Mouse (Mus musculus) liver, embryonic 15.5 days (tissue): ENCODE measurements around the gene Fpr1. TPM values are rescaled to one million over a fixed set of nuclear protein-coding genes. Genes with fewer than 3 reads are reported as not detected.
"Not testable (repeated sequence)": the region's sequence is repeated elsewhere in the genome, so short reads cannot be mapped to it uniquely, and the experiment has no call there.

ENCODE experiments used
- ATAC-seq: fragments of 200-750 bp; cut with Nextera tagmentation; 2 replicates; pipeline ENCODE4 v1.8.0; 2017; ENCODE audit warnings: moderate number of reproducible peaks, mild to moderate bottlenecking, moderate library complexity; ENCODE audit not compliant: insufficient read depth
- H3K27ac ChIP-seq: fragments of 300-500 bp; sonication (generic); replicated peaks from 2 replicates; pipeline ENCODE4 v1.5.1; 2015; ENCODE audit warnings: mild to moderate bottlenecking, inconsistent platforms
- H3K27me3 ChIP-seq: fragments of 300-500 bp; sonication (generic); 2 replicates; pipeline ENCODE4 v1.6.1; 2015; ENCODE audit warnings: mild to moderate bottlenecking, inconsistent platforms
- H3K36me3 ChIP-seq: fragments of 300-500 bp; sonication (generic); replicated peaks from 2 replicates; pipeline ENCODE4 v1.6.1; 2015; ENCODE audit warnings: moderate library complexity, mild to moderate bottlenecking, inconsistent platforms
- H3K4me1 ChIP-seq: fragments of 300-500 bp; sonication (generic); replicated peaks from 2 replicates; pipeline ENCODE4 v1.6.1; 2015; ENCODE audit warnings: inconsistent platforms
- H3K4me2 ChIP-seq: fragments of 300-500 bp; sonication (generic); 2 replicates; pipeline ENCODE4 v1.6.1; 2015; ENCODE audit warnings: moderate library complexity, mild to moderate bottlenecking, inconsistent platforms
- H3K4me3 ChIP-seq: fragments of 300-500 bp; sonication (generic); replicated peaks from 2 replicates; pipeline ENCODE4 v1.5.1; 2015; ENCODE audit warnings: mild to moderate bottlenecking, inconsistent platforms
- H3K9ac ChIP-seq: fragments of 300-500 bp; sonication (generic); 2 replicates; pipeline ENCODE4 v1.6.1; 2015; ENCODE audit warnings: moderate library complexity, mild to moderate bottlenecking, inconsistent platforms
- H3K9me3 ChIP-seq: fragments of 300-500 bp; sonication (generic); replicated peaks from 2 replicates; pipeline ENCODE4 v1.6.1; 2016; ENCODE audit warnings: inconsistent platforms
- WGBS: fragments of 180-500 bp; shearing (Covaris S2); methylation state at CpG from one replicate; pipeline ENCODE4 v1.1.7; 2015; ENCODE audit warnings: mixed read lengths; ENCODE audit not compliant: insufficient replicate concordance; 5-methylcytosine and 5-hydroxymethylcytosine counted together
- polyA plus RNA-seq: library from polyadenylated mRNA; unstranded; fragments of >200 nt; fragmentation: Nextera tagmentation; extraction: Ambion mirVana; gene quantifications from 2 replicates; pipeline ENCODE4 v1.2.1, GENCODE M21; 2015

Fpr1 gene
- polyA plus RNA-seq, 1 experiment from 2014 or later = 6.3 TPM

- WGBS = 21% methylated on average over 55 of the region's 55 CpGs
- no peak for ATAC-seq
- Histone ChIP-seq H3K27ac (no peak overlapping the region), H3K9me3 (no peaks in the 10 kb centered on the region), H3K36me3 (no peaks in the 10 kb centered on the region), H3K9ac (no peak overlapping the region), H3K4me3 (no peak overlapping the region), H3K27me3 (peaks cover 22% of the 10 kb centered on the region), H3K4me1 (peaks cover 8% of the 10 kb centered on the region; the same call in 1 of the 2 replicates), H3K4me2 (no peak overlapping the region; the same call in 1 of the 2 replicates)
Observed at GRCm38 (mm10) chr17:17849906-17850712, 33.6 kb downstream of the Fpr1 start.

- Histone ChIP-seq H3K27ac (no peak overlapping the region), H3K9ac (no peak overlapping the region), H3K4me3 (no peak overlapping the region), H3K36me3 (no peaks in the 10 kb centered on the region), H3K27me3 (peaks cover 22% of the 10 kb centered on the region), H3K9me3 (no peaks in the 10 kb centered on the region), H3K4me2 (no peak overlapping the region), H3K4me1 (peaks cover 8% of the 10 kb centered on the region; the same call in 1 of the 2 replicates)
- WGBS = 15% methylated on average over 2 of the region's 2 CpGs
- peak; percentile 52; the same call in 1 of the 2 replicates for ATAC-seq
Observed at GRCm38 (mm10) chr17:17848988-17849387, 34.8 kb downstream of the Fpr1 start.

- Histone ChIP-seq H3K27ac (no peak overlapping the region), H3K36me3 (0 out of 2 replicates have a peak, but pooled peaks cover 5% of the 10 kb centered on the region), H3K4me1 (peaks cover 7% of the 10 kb centered on the region; the same call in 1 of the 2 replicates), H3K9ac (no peak overlapping the region), H3K27me3 (peaks cover 10% of the 10 kb centered on the region), H3K9me3 (no peaks in the 10 kb centered on the region), H3K4me2 (no peak overlapping the region), H3K4me3 (no peak overlapping the region)
- 57% methylated on average over 10 of the region's 10 CpGs for WGBS
- ATAC-seq = no peak
Observed at GRCm38 (mm10) chr17:17845187-17846027, 38.3 kb downstream of the Fpr1 start.

GRCm38 (mm10) chr17:17844606-17845005, 39.1 kb downstream of the Fpr1 start:
- H3K27me3 ChIP-seq, H3K4me3 ChIP-seq, H3K9me3 ChIP-seq, ATAC-seq, H3K4me2 ChIP-seq, H3K9ac ChIP-seq, H3K4me1 ChIP-seq, H3K27ac ChIP-seq, H3K36me3 ChIP-seq: not testable (repeated sequence)
- WGBS = 47% methylated on average over 3 of the region's 3 CpGs

GRCm38 (mm10) chr17:17843534-17844261, 40.0 kb downstream of the Fpr1 start:
- Histone ChIP-seq H3K27me3 (no peaks in the 10 kb centered on the region), H3K4me1 (peaks cover 7% of the 10 kb centered on the region), H3K4me2 (no peak overlapping the region), H3K36me3 (0 out of 2 replicates have a peak, but pooled peaks cover 5% of the 10 kb centered on the region), H3K9ac (no peak overlapping the region), H3K4me3 (no peak overlapping the region), H3K9me3 (no peaks in the 10 kb centered on the region), H3K27ac (no peak overlapping the region)
- ATAC-seq = 0 out of 2 replicates have a peak, but pooled peaks have one; percentile 20
- 65% methylated on average over 27 of the region's 27 CpGs for WGBS

- 0 out of 2 replicates have a peak, but pooled peaks cover 5% of the 10 kb centered on the region for H3K36me3 ChIP-seq
- no peak overlapping the region for H3K9ac ChIP-seq
- H3K4me1 ChIP-seq = peaks cover 22% of the 10 kb centered on the region
- no peaks in the 10 kb centered on the region for H3K27me3 ChIP-seq
- H3K27ac ChIP-seq = no peak overlapping the region
- no peaks in the 10 kb centered on the region for H3K9me3 ChIP-seq
- no peak overlapping the region for H3K4me3 ChIP-seq
- H3K4me2 ChIP-seq = no peak overlapping the region
- WGBS = 77% methylated on average over 7 of the region's 7 CpGs
- no peak for ATAC-seq
Observed at GRCm38 (mm10) chr17:17840796-17841195, 42.9 kb downstream of the Fpr1 start.

GRCm38 (mm10) chr17:17839276-17839675, 44.5 kb downstream of the Fpr1 start:
- Histone ChIP-seq H3K36me3 (0 out of 2 replicates have a peak, but pooled peaks cover 5% of the 10 kb centered on the region), H3K27me3 (no peaks in the 10 kb centered on the region), H3K4me2 (peak overlapping the region; percentile 76; the same call in 1 of the 2 replicates), H3K27ac (no peak overlapping the region), H3K4me1 (peaks cover 24% of the 10 kb centered on the region), H3K4me3 (no peak overlapping the region), H3K9ac (no peak overlapping the region), H3K9me3 (no peaks in the 10 kb centered on the region)
- 82% methylated on average over 2 of the region's 2 CpGs for WGBS
- ATAC-seq = no peak

GRCm38 (mm10) chr17:17837919-17838701, 45.6 kb downstream of the Fpr1 start:
- Histone ChIP-seq H3K9me3 (no peaks in the 10 kb centered on the region), H3K27me3 (no peaks in the 10 kb centered on the region), H3K4me1 (peaks cover 25% of the 10 kb centered on the region), H3K36me3 (0 out of 2 replicates have a peak, but pooled peaks cover 5% of the 10 kb centered on the region), H3K4me3 (peak overlapping the region; percentile 64), H3K27ac (peak overlapping the region; percentile 57), H3K9ac (peak overlapping the region; percentile 61), H3K4me2 (peak overlapping the region; percentile 76)
- ATAC-seq = peak; percentile 98
- under 1% methylated on average over 43 of the region's 43 CpGs for WGBS

GRCm38 (mm10) chr17:17837426-17837825, 46.3 kb downstream of the Fpr1 start:
- Histone ChIP-seq H3K4me2 (peak overlapping the region; percentile 76), H3K9me3 (no peaks in the 10 kb centered on the region), H3K9ac (peak overlapping the region; percentile 61; the same call in 1 of the 2 replicates), H3K27ac (0 out of 2 replicates have a peak overlapping the region, but pooled peaks have one; percentile 57), H3K36me3 (0 out of 2 replicates have a peak, but pooled peaks cover 5% of the 10 kb centered on the region), H3K27me3 (no peaks in the 10 kb centered on the region), H3K4me1 (peaks cover 25% of the 10 kb centered on the region), H3K4me3 (peak overlapping the region; percentile 64)
- no peak for ATAC-seq
- 25% methylated on average over 13 of the region's 13 CpGs for WGBS

- Histone ChIP-seq H3K36me3 (0 out of 2 replicates have a peak, but pooled peaks cover 5% of the 10 kb centered on the region), H3K4me2 (no peak overlapping the region), H3K4me1 (peaks cover 25% of the 10 kb centered on the region), H3K27me3 (no peaks in the 10 kb centered on the region), H3K9ac (no peak overlapping the region), H3K4me3 (no peak overlapping the region), H3K27ac (no peak overlapping the region), H3K9me3 (no peaks in the 10 kb centered on the region)
- no peak for ATAC-seq
- WGBS = 63% methylated on average over 5 of the region's 5 CpGs
Observed at GRCm38 (mm10) chr17:17836101-17836500, 47.6 kb downstream of the Fpr1 start.
